Mouse (Mus musculus) liver, embryonic 14.5 days (tissue): ENCODE measurements at regions not wholly inside any gene's neighbourhood (a gene's known extent, or its start where the extent isn't known, plus 50 kb on each side); places are given as distances from the start of the nearest gene placed in this dataset.
"Not testable (repeated sequence)": the region's sequence is repeated elsewhere in the genome, so short reads cannot be mapped to it uniquely, and the experiment has no call there.

Experiments used
- CTCF ChIP-seq: IDR thresholded peaks from 2 replicates; pipeline ENCODE4 v1.5.1; 2016; ENCODE audit warnings: antibody characterized with exemption, low read depth, control low read depth
- EP300 ChIP-seq: IDR thresholded peaks from 2 replicates; pipeline ENCODE4 v1.6.1; 2016; ENCODE audit warnings: antibody characterized with exemption, low read depth

- not testable (repeated sequence) for TF ChIP-seq CTCF, EP300
Observed at GRCm38 (mm10) chr12:23023556-23023955, 756.5 kb downstream of the Gm10330 start.
